Mouse (Mus musculus) CD4-positive, CD25-positive, alpha-beta regulatory T cell, adult 4 months (primary cell): ENCODE data around the gene Emc9. TPM values are rescaled to one million over a fixed set of nuclear protein-coding genes. Genes with fewer than 3 reads are reported as not detected.

Experiments used
- ATAC-seq: one replicate; pipeline ENCODE4 v1.8.0; 2017
- polyA plus RNA-seq, 2 experiments: library from polyadenylated mRNA; unstranded; fragments of 100-300 nt; shearing (Covaris generic); gene quantifications; one replicate each; pipeline ENCODE4 v1.2.1; 2017

The Emc9 gene
- polyA plus RNA-seq, 2 experiments from 2014 or later = 20.9 to 22.9 TPM

- peak; percentile 60 for ATAC-seq
These were observed 5.7 kb upstream of the Emc9 start, which contains the start of gene Psme2 for GRCm38 (mm10) chr14:55590748-55591330. Gene Psme2 (minus strand): TSS chr14:55591113.

GRCm38 (mm10) chr14:55589771-55590448 lies 4.8 kb upstream of the Emc9 start:
- ATAC-seq = peak; percentile 35

- no peak for ATAC-seq
These were observed 4.2 kb upstream of the Emc9 start for GRCm38 (mm10) chr14:55589271-55589670.

- ATAC-seq = no peak
These were observed 1.0 kb upstream of the Emc9 start for GRCm38 (mm10) chr14:55586149-55586548.

GRCm38 (mm10) chr14:55585566-55585960 lies 461 bp upstream of the Emc9 start:
- peak; percentile 30 for ATAC-seq

GRCm38 (mm10) chr14:55584303-55584701 lies 800 bp downstream of the Emc9 start:
- ATAC-seq = no peak

- ATAC-seq = no peak
These were observed 3.0 kb downstream of the Emc9 start for GRCm38 (mm10) chr14:55581981-55582681.

GRCm38 (mm10) chr14:55580731-55581130 lies 4.4 kb downstream of the Emc9 start:
- no peak for ATAC-seq

GRCm38 (mm10) chr14:55579511-55580496 lies 5.3 kb downstream of the Emc9 start:
- ATAC-seq = no peak

GRCm38 (mm10) chr14:55578668-55579269 lies 6.3 kb downstream of the Emc9 start:
- ATAC-seq = peak; percentile 62

GRCm38 (mm10) chr14:55577871-55578667 lies 7.0 kb downstream of the Emc9 start, which contains the start of gene Psme1:
Gene Psme1 (plus strand): TSS chr14:55578123.
- peak; percentile 95 for ATAC-seq

- ATAC-seq = no peak
These were observed 8.7 kb downstream of the Emc9 start for GRCm38 (mm10) chr14:55576376-55576775.

- ATAC-seq = no peak
These were observed 9.4 kb downstream of the Emc9 start for GRCm38 (mm10) chr14:55575711-55576110.

- no peak for ATAC-seq
These were observed 9.8 kb downstream of the Emc9 start, which contains the start of gene Fitm1 for GRCm38 (mm10) chr14:55575302-55575701. Gene Fitm1 (plus strand): TSS chr14:55575617.

GRCm38 (mm10) chr14:55571760-55572159 lies 13.3 kb downstream of the Emc9 start:
- no peak for ATAC-seq

- ATAC-seq = no peak
These were observed 14.5 kb downstream of the Emc9 start for GRCm38 (mm10) chr14:55570588-55570987.

GRCm38 (mm10) chr14:55567496-55567895 lies 17.6 kb downstream of the Emc9 start:
- no peak for ATAC-seq

GRCm38 (mm10) chr14:55565748-55566147 lies 19.4 kb downstream of the Emc9 start:
- ATAC-seq = no peak

GRCm38 (mm10) chr14:55563249-55563648 lies 21.9 kb downstream of the Emc9 start:
- no peak for ATAC-seq

GRCm38 (mm10) chr14:55561860-55562259 lies 23.2 kb downstream of the Emc9 start:
- ATAC-seq = no peak
